Mouse (Mus musculus) liver, postnatal 0 days (tissue): ENCODE results near the gene 1700092M07Rik. TPM values are rescaled to one million over a fixed set of nuclear protein-coding genes. Genes with fewer than 3 reads are reported as not detected.
"Not testable (repeated sequence)": the region's sequence is repeated elsewhere in the genome, so short reads cannot be mapped to it uniquely, and the experiment has no call there.

ENCODE experiments used
- ATAC-seq: fragments of 200-750 bp; cut with Nextera tagmentation; 2 replicates; pipeline ENCODE4 v1.8.0; 2017; ENCODE audit warnings: mild to moderate bottlenecking, moderate library complexity
- DNase-seq: peaks from one replicate; pipeline ENCODE4 v3.0.0-alpha.2; 2016
- H3K27ac ChIP-seq: fragments of 300-500 bp; sonication (generic); 2 replicates; pipeline ENCODE4 v1.5.1; 2014; ENCODE audit warnings: antibody characterized with exemption, moderate library complexity, mild to moderate bottlenecking, low read depth
- H3K27me3 ChIP-seq: fragments of 300-500 bp; sonication (generic); 2 replicates; pipeline ENCODE4 v1.6.1; 2014; ENCODE audit warnings: low read length, control low read depth, mixed read lengths; ENCODE audit not compliant: insufficient read depth
- H3K36me3 ChIP-seq: fragments of 300-500 bp; sonication (generic); replicated peaks from 2 replicates; pipeline ENCODE4 v1.6.1; 2014; ENCODE audit warnings: mild to moderate bottlenecking, control low read depth, low read length, moderate library complexity, mixed read lengths; ENCODE audit not compliant: insufficient read depth
- H3K4me1 ChIP-seq: fragments of 300-500 bp; sonication (generic); 2 replicates; pipeline ENCODE4 v1.6.1; 2014; ENCODE audit warnings: antibody characterized with exemption, mild to moderate bottlenecking, control low read depth; ENCODE audit not compliant: insufficient read depth
- H3K4me2 ChIP-seq: fragments of 300-500 bp; sonication (generic); 2 replicates; pipeline ENCODE4 v1.6.1; 2014; ENCODE audit warnings: low read depth, mild to moderate bottlenecking, low read length, moderate library complexity, mixed read lengths
- H3K4me3 ChIP-seq: fragments of 300-500 bp; sonication (generic); 2 replicates; pipeline ENCODE4 v1.5.1; 2014; ENCODE audit warnings: low read depth, low read length
- H3K9ac ChIP-seq: fragments of 300-500 bp; sonication (generic); replicated peaks from 2 replicates; pipeline ENCODE4 v1.6.1; 2014; ENCODE audit warnings: mild to moderate bottlenecking, moderate library complexity
- H3K9me3 ChIP-seq: fragments of 300-500 bp; sonication (generic); 2 replicates; pipeline ENCODE4 v1.6.1; 2016; ENCODE audit warnings: mild to moderate bottlenecking, control low read depth, low read length, mixed read lengths
- CTCF ChIP-seq: sonication (generic); IDR thresholded peaks from 2 replicates; pipeline ENCODE4 v1.5.1; 2016; ENCODE audit warnings: antibody characterized with exemption, low read depth
- EP300 ChIP-seq: IDR thresholded peaks from 2 replicates; pipeline ENCODE4 v1.6.1; 2016; ENCODE audit warnings: antibody characterized with exemption, low read depth, mild to moderate bottlenecking
- WGBS: fragments of 180-500 bp; shearing (Covaris S2); extraction: QIAGEN DNeasy Blood & Tissue Kit; methylation state at CpG from one replicate; pipeline ENCODE4 v1.1.7; 2014; ENCODE audit not compliant: insufficient replicate concordance; 5-methylcytosine and 5-hydroxymethylcytosine counted together
- polyA plus RNA-seq: library from polyadenylated mRNA; unstranded; fragments of >200 nt; fragmentation: Nextera tagmentation; extraction: Ambion mirVana; gene quantifications from 2 replicates; pipeline ENCODE4 v1.2.1, GENCODE M21; 2015

The 1700092M07Rik gene
- polyA plus RNA-seq, 1 experiment from 2014 or later: 0.43 TPM

GRCm38 (mm10) chr19:8726609-8727390 lies 13.7 kb upstream of the 1700092M07Rik start:
- Histone ChIP-seq H3K27me3 (no peaks in the 10 kb centered on the region), H3K9ac (no peak overlapping the region), H3K9me3 (no peaks in the 10 kb centered on the region), H3K4me2 (no peak overlapping the region), H3K36me3 (peaks cover 27% of the 10 kb centered on the region), H3K4me1 (peaks cover 17% of the 10 kb centered on the region), H3K4me3 (no peak overlapping the region), H3K27ac (no peak overlapping the region; the same call in 1 of the 2 replicates)
- DNase-seq (no peak), ATAC-seq (no peak)
- no peak for TF ChIP-seq CTCF
- no peak for TF ChIP-seq EP300
- 37% methylated on average over 3 of the region's 3 CpGs for WGBS

GRCm38 (mm10) chr19:8727495-8728114 lies 12.9 kb upstream of the 1700092M07Rik start:
- H3K36me3 ChIP-seq: peaks cover 27% of the 10 kb centered on the region
- WGBS: 18% methylated on average over 5 of the region's 5 CpGs
- no peaks in the 10 kb centered on the region for H3K9me3 ChIP-seq
- DNase-seq: no peak
- no peak for ATAC-seq
- H3K9ac ChIP-seq: no peak overlapping the region
- H3K27ac ChIP-seq: no peak overlapping the region; the same call in 1 of the 2 replicates
- peaks cover 12% of the 10 kb centered on the region; the same call in 1 of the 2 replicates for H3K4me1 ChIP-seq
- no peak overlapping the region for H3K4me3 ChIP-seq
- no peak overlapping the region for H3K4me2 ChIP-seq
- no peak for TF ChIP-seq CTCF
- TF ChIP-seq EP300: no peak
- no peaks in the 10 kb centered on the region for H3K27me3 ChIP-seq

GRCm38 (mm10) chr19:8728335-8729099 lies 12.0 kb upstream of the 1700092M07Rik start:
- WGBS: 45% methylated on average over 3 of the region's 3 CpGs
- not testable (repeated sequence) for H3K27ac ChIP-seq, ATAC-seq, H3K9me3 ChIP-seq, H3K4me2 ChIP-seq, DNase-seq, H3K4me3 ChIP-seq, H3K27me3 ChIP-seq, H3K9ac ChIP-seq
- H3K36me3 ChIP-seq: peaks cover 27% of the 10 kb centered on the region
- H3K4me1 ChIP-seq: peaks cover 12% of the 10 kb centered on the region; the same call in 1 of the 2 replicates

- H3K4me1 ChIP-seq: peaks cover 4% of the 10 kb centered on the region; the same call in 1 of the 2 replicates
- DNase-seq (no peak), ATAC-seq (no peak)
- 51% methylated on average over 3 of the region's 3 CpGs for WGBS
- peaks cover 18% of the 10 kb centered on the region for H3K36me3 ChIP-seq
- no peaks in the 10 kb centered on the region for H3K9me3 ChIP-seq
- no peak for TF ChIP-seq CTCF
- TF ChIP-seq EP300: no peak
- H3K4me2 ChIP-seq: no peak overlapping the region
- no peak overlapping the region for H3K9ac ChIP-seq
- no peak overlapping the region for H3K4me3 ChIP-seq
- H3K27ac ChIP-seq: no peak overlapping the region
- H3K27me3 ChIP-seq: no peaks in the 10 kb centered on the region
Measured at GRCm38 (mm10) chr19:8734334-8734733, 6.2 kb upstream of the 1700092M07Rik start.

GRCm38 (mm10) chr19:8735389-8736159 lies 4.9 kb upstream of the 1700092M07Rik start, which contains the start of gene Wdr74:
TSS of gene Wdr74 (plus strand) at chr19:8735827.
- no peak for TF ChIP-seq CTCF
- TF ChIP-seq EP300: no peak
- WGBS: under 1% methylated on average over 32 of the region's 32 CpGs
- H3K36me3 ChIP-seq: peaks cover 30% of the 10 kb centered on the region
- H3K9ac ChIP-seq: peak within 1 kb of the TSS; percentile 84
- peaks cover 6% of the 10 kb centered on the region for H3K4me1 ChIP-seq
- ATAC-seq (peak; percentile 95), DNase-seq (peak; percentile 92)
- H3K4me3 ChIP-seq: peak within 1 kb of the TSS; percentile 83
- peak within 1 kb of the TSS; percentile 88 for H3K4me2 ChIP-seq
- H3K27ac ChIP-seq: peak within 1 kb of the TSS; percentile 73
- no peaks in the 10 kb centered on the region for H3K27me3 ChIP-seq
- no peaks in the 10 kb centered on the region for H3K9me3 ChIP-seq
